Mouse (Mus musculus) testis, adult 2 months (tissue): Measurements from ENCODE around the gene Pelo. TPM values are rescaled to one million over a fixed set of nuclear protein-coding genes. Genes with fewer than 3 reads are reported as not detected.
A peak's percentile ranks its signal among the peaks of the same experiment; 100 is the strongest.

Experiments used
- H3K27ac ChIP-seq: fragments of 200-500 bp; 2 replicates; pipeline ENCODE4 v1.5.1; 2012; ENCODE audit warnings: low read depth, low read length; ENCODE audit not compliant: control insufficient read depth, insufficient read depth
- H3K27me3 ChIP-seq: fragments of 200-500 bp; 2 replicates; pipeline ENCODE4 v1.6.1; 2012; ENCODE audit warnings: mild to moderate bottlenecking, low read length, moderate library complexity; ENCODE audit not compliant: control insufficient read depth, insufficient read depth
- H3K36me3 ChIP-seq: fragments of 200-500 bp; 2 replicates; pipeline ENCODE4 v1.6.1; 2012; ENCODE audit warnings: mild to moderate bottlenecking, low read length; ENCODE audit not compliant: control insufficient read depth, insufficient read depth
- H3K4me1 ChIP-seq: fragments of 200-500 bp; 2 replicates; pipeline ENCODE4 v1.6.1; 2012; ENCODE audit warnings: low read length; ENCODE audit not compliant: control insufficient read depth, insufficient read depth
- H3K4me3 ChIP-seq: fragments of 200-500 bp; 2 replicates; pipeline ENCODE4 v1.5.1; 2012; ENCODE audit warnings: low read depth, mild to moderate bottlenecking, low read length, moderate library complexity, mixed read lengths; ENCODE audit not compliant: control insufficient read depth
- CTCF ChIP-seq: fragments of 200-500 bp; IDR thresholded peaks from 2 replicates; pipeline ENCODE4 v1.5.1; 2012; ENCODE audit warnings: low read depth, mild to moderate bottlenecking, inconsistent platforms, low read length, moderate library complexity; ENCODE audit not compliant: control insufficient read depth, insufficient read depth, insufficient replicate concordance
- POLR2A ChIP-seq: fragments of 200-500 bp; IDR thresholded peaks from 2 replicates; pipeline ENCODE4 v1.6.1; 2012; ENCODE audit warnings: low read depth, mild to moderate bottlenecking, inconsistent platforms, low read length, moderate library complexity; ENCODE audit not compliant: control insufficient read depth
- polyA plus RNA-seq: library from polyadenylated mRNA; depleted of rRNA; stranded (reverse); fragments of >200 nt; gene quantifications from 2 replicates; pipeline ENCODE4 v1.2.3, GENCODE M21; 2012

Pelo gene
- polyA plus RNA-seq, 1 experiment, result 14.9 TPM

DNA sequence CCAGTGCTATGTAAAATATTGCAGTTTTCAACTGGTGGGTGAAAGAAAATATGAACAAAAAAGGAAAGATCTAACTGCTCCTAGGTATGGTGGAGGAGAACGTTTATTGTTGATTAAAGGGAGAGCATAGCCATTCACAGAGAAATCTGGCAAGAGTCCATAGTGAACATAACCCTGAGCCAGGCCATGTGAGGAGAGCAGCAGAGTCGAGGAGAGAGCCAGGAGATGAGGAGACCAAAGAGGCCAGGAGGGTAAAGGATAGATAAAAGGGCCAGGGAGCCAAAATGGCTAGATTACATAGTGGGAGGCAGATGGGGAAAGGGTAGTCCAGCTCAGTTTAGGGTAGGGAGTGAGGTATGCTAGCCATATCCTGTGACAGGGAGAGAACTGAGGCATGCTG is 6.2 kb upstream of the Pelo start:
- Histone ChIP-seq H3K27ac (no peak overlapping the region), H3K4me1 (peaks cover under 1% of the 10 kb centered on the region; the same call in 1 of the 2 replicates), H3K36me3 (no peaks in the 10 kb centered on the region), H3K4me3 (no peak overlapping the region), H3K27me3 (no peaks in the 10 kb centered on the region)
- TF ChIP-seq CTCF (no peak), POLR2A (no peak)

DNA sequence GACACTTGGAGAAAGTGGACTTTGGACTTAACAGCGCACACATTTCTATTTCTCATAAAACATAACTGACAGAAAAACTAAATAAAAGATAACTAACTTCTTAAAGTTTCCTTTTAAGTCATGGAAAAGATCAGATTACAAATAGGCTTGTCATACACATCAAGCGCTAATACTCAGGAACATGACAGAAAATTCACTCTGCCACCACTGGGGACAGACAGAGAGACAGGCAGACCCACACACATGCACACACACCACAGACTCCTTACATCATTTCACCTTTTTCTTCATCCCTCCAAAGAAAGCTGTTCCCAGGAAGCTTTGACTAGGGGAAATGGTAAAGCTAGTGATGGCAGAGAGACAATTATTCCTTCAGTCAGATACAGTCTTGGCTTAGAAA is 5.4 kb upstream of the Pelo start:
- peaks cover 5% of the 10 kb centered on the region; the same call in 1 of the 2 replicates for H3K4me1 ChIP-seq
- H3K4me3 ChIP-seq, result no peak overlapping the region
- H3K36me3 ChIP-seq, result no peaks in the 10 kb centered on the region
- H3K27me3 ChIP-seq, result no peaks in the 10 kb centered on the region
- no peak overlapping the region for H3K27ac ChIP-seq
- no peak for TF ChIP-seq POLR2A
- TF ChIP-seq CTCF, result no peak

DNA sequence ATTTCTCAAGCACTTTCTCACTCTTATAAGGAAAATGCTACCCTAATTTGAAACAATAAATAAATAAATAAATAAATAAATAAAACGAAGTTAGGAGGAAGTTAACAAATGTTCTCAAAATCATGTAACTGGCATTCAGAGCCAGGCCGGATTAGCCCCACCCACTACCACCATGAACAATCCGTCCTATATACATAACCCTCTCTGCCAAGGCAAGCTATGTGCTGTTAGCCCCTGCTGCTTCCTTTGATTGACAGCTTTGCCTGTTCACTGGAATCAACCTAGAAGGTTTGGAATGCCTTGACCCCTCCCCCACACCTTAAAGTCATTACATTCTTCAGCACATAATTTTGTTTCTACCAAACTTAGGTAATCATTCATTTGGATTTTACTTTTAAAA is 1.5 kb upstream of the Pelo start:
- H3K4me3 ChIP-seq, result no peak overlapping the region
- H3K36me3 ChIP-seq, result no peaks in the 10 kb centered on the region
- H3K27ac ChIP-seq, result no peak overlapping the region
- peaks cover 15% of the 10 kb centered on the region for H3K4me1 ChIP-seq
- no peaks in the 10 kb centered on the region for H3K27me3 ChIP-seq
- no peak for TF ChIP-seq CTCF
- TF ChIP-seq POLR2A, result no peak

DNA sequence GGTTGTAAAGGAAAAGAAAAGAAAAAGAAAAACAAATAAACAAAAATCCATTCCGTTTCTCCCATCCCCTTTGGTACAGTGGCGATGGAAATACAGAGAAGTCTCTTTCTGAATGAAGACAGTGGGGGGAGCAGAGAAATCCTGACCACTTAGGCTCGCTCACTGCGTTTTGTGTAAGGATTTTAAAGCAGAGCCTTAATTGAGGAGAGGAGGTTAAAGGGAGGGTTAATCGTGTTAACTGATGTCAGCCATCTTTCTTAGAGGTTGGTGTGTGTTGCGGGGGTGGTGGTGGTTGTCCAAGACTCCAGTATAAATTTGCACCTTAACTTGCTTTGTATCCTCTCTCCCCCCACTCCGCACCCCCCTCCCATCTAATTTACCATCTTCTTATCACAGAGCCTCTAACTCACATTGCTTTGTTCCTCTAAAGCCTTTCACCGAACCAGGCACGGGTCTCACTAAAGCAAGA is 1.0 kb upstream of the Pelo start:
- H3K36me3 ChIP-seq, result no peaks in the 10 kb centered on the region
- H3K27ac ChIP-seq, result no peak overlapping the region
- no peaks in the 10 kb centered on the region for H3K27me3 ChIP-seq
- peaks cover 15% of the 10 kb centered on the region for H3K4me1 ChIP-seq
- no peak overlapping the region; the same call in 1 of the 2 replicates for H3K4me3 ChIP-seq
- no peak for TF ChIP-seq POLR2A
- no peak for TF ChIP-seq CTCF

DNA sequence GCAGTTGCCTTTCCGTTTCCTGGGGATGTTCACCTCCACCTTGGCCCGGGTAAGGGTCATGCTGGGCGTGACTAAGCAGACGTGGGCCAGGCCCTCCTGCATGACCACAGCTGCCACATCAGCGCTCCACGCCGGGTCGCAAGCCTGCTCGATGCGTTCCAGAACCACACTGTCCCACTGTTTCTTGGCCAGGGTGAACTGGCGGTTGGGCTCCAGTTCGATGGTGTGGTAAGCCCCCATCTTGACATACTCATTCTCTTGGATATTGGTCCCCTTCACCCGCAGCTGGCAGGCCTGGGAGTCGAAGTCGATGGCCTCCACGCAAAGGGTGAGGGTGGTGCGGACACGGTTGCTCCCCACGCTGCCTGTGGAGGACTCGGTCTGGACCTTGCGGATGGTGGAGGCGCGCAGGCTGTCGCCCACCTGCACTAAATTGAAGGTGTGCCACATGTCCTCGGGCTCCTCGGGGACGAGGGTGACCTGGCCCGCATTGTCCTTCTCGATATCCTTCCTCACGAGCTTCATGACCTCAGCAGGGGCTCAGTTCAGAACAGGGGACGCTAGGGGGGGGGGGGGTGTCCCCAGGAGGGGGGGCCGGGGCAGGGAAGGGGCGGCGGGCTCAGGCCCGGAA is 476 bp downstream of the Pelo start:
- Histone ChIP-seq H3K4me3 (peak overlapping the region; percentile 89), H3K4me1 (peaks cover 15% of the 10 kb centered on the region), H3K27ac (peak overlapping the region; percentile 67), H3K27me3 (no peaks in the 10 kb centered on the region), H3K36me3 (no peaks in the 10 kb centered on the region)
- TF ChIP-seq CTCF (no peak), POLR2A (peak; percentile 67; the same call in 1 of the 2 replicates)

DNA sequence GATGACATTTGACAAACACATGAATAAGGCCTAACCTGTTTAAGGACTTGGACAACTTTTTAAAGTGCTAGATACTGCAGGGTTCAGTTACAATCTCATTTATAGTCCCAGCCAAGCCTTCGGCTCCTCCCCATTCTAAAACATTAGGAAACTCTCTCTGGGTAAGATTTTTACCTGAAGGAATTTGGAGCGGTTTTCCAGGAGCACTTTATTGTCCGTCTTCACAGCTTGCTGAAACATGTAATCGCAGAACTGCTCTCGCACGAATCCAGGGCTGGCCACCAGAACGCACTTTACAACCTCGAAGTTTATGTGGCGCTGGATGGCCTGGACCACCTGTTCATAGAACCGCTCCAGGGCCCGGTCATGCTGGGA is 979 bp downstream of the Pelo start:
- peak overlapping the region; percentile 89 for H3K4me3 ChIP-seq
- H3K27me3 ChIP-seq, result no peaks in the 10 kb centered on the region
- H3K27ac ChIP-seq, result peak overlapping the region; percentile 67; the same call in 1 of the 2 replicates
- TF ChIP-seq POLR2A, result no peak
- no peaks in the 10 kb centered on the region for H3K36me3 ChIP-seq
- peaks cover 15% of the 10 kb centered on the region for H3K4me1 ChIP-seq

DNA sequence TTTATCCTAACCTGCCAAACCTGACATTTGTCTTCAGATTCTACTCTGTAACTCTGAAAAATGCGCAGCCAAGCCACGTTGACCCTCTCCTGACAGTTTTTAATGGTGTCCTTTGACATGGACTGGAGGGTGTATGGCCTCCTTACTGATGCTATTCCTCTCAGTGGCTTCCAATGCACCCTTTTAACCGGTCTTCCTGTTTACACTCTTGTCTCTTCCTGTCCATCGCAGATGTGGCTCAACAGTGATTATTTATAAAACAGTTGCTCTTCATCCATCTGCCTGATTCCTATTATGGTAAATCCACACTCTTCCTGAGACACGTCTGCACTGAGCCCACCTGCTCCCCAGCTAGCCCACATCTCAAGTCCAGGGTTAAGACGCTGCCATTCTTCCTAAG is 4.0 kb downstream of the Pelo start:
- Histone ChIP-seq H3K27me3 (no peaks in the 10 kb centered on the region), H3K4me3 (no peak overlapping the region), H3K27ac (no peak overlapping the region), H3K36me3 (no peaks in the 10 kb centered on the region), H3K4me1 (peaks cover 13% of the 10 kb centered on the region)
- no peak for TF ChIP-seq POLR2A

DNA sequence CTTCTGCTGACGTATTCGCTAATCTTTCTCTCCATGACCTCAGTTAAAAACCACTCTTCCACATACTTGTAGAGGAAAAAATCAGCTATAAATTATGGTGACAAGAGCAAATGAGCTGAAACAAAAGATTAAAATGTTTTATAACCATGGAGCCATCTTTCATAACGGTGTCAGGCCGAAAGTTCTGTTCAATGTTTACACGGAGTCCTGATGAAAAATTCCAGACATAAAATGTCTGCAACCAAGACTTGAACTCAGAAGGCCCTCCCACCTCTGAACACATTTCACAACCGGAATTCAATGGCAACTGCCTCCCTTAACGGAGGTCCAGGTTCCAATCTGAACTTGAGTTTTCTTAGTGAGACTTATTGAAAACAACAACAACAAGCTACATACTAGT is 7.6 kb downstream of the Pelo start:
- H3K36me3 ChIP-seq, result no peaks in the 10 kb centered on the region
- no peak overlapping the region for H3K27ac ChIP-seq
- no peak for TF ChIP-seq CTCF
- TF ChIP-seq POLR2A, result no peak
- no peaks in the 10 kb centered on the region for H3K27me3 ChIP-seq
- no peak overlapping the region for H3K4me3 ChIP-seq
- H3K4me1 ChIP-seq, result no peaks in the 10 kb centered on the region
